Mouse (Mus musculus): Measurements from ENCODE around the gene Coro7. TPM values are rescaled to one million over a fixed set of nuclear protein-coding genes. Genes with fewer than 3 reads are reported as not detected.
A peak's percentile ranks its signal among the peaks of the same experiment; 100 is the strongest.

Coro7 gene
- polyA plus RNA-seq, 1 experiment: 104 TPM

GRCm38 (mm10) chr16:4642937-4643336 is 36.6 kb downstream of the Coro7 start:
- no peak overlapping the region for H3K4me3 ChIP-seq (replicated peaks)
- peaks cover 74% of the 10 kb centered on the region for H3K4me1 ChIP-seq
- peaks cover 7% of the 10 kb centered on the region for H3K27me3 ChIP-seq (replicated peaks)
- H3K36me3 ChIP-seq (replicated peaks; ENCODE audit: low read length): peaks cover 88% of the 10 kb centered on the region
- TF ChIP-seq FLI1 (IDR thresholded peaks at IDR 0.05; ENCODE audit: low read length) (no peak), GATA1 (IDR thresholded peaks at IDR 0.05; ENCODE audit: borderline replicate concordance, low read length) (no peak)
- no peaks in the 10 kb centered on the region for H3K9me3 ChIP-seq

- no peak overlapping the region for H3K4me3 ChIP-seq (replicated peaks)
- no peaks in the 10 kb centered on the region for H3K9me3 ChIP-seq
- no peak for TF ChIP-seq FLI1 (IDR thresholded peaks at IDR 0.05; ENCODE audit: low read length)
- no peak for TF ChIP-seq GATA1 (IDR thresholded peaks at IDR 0.05; ENCODE audit: borderline replicate concordance, low read length)
- peaks cover 87% of the 10 kb centered on the region for H3K36me3 ChIP-seq (replicated peaks; ENCODE audit: low read length)
- peaks cover 11% of the 10 kb centered on the region for H3K27me3 ChIP-seq (replicated peaks)
- H3K4me1 ChIP-seq: peaks cover 70% of the 10 kb centered on the region
These were observed 37.4 kb downstream of the Coro7 start for GRCm38 (mm10) chr16:4642190-4642589.

GRCm38 (mm10) chr16:4641119-4641838 is 38.3 kb downstream of the Coro7 start:
- peaks cover 87% of the 10 kb centered on the region for H3K36me3 ChIP-seq (replicated peaks; ENCODE audit: low read length)
- no peaks in the 10 kb centered on the region for H3K9me3 ChIP-seq
- H3K4me1 ChIP-seq: peaks cover 70% of the 10 kb centered on the region
- no peak overlapping the region for H3K4me3 ChIP-seq (replicated peaks)
- peaks cover 11% of the 10 kb centered on the region for H3K27me3 ChIP-seq (replicated peaks)
- no peak for TF ChIP-seq FLI1 (IDR thresholded peaks at IDR 0.05; ENCODE audit: low read length)
- TF ChIP-seq GATA1 (IDR thresholded peaks at IDR 0.05; ENCODE audit: borderline replicate concordance, low read length): no peak

GRCm38 (mm10) chr16:4640267-4641005 is 39.1 kb downstream of the Coro7 start:
- no peaks in the 10 kb centered on the region for H3K9me3 ChIP-seq
- H3K4me1 ChIP-seq: peaks cover 66% of the 10 kb centered on the region
- H3K27me3 ChIP-seq (replicated peaks): peaks cover 6% of the 10 kb centered on the region
- peak overlapping the region; percentile 87 for H3K4me3 ChIP-seq (replicated peaks)
- H3K36me3 ChIP-seq (replicated peaks; ENCODE audit: low read length): peaks cover 87% of the 10 kb centered on the region
- TF ChIP-seq GATA1 (IDR thresholded peaks at IDR 0.05; ENCODE audit: borderline replicate concordance, low read length) (no peak), FLI1 (IDR thresholded peaks at IDR 0.05; ENCODE audit: low read length) (no peak)

- Histone ChIP-seq H3K4me1 (peaks cover 62% of the 10 kb centered on the region), H3K9me3 (no peaks in the 10 kb centered on the region), H3K4me3 (replicated peaks) (peak within 1 kb of the TSS; percentile 87), H3K36me3 (replicated peaks; ENCODE audit: low read length) (peaks cover 89% of the 10 kb centered on the region), H3K27me3 (replicated peaks) (peaks cover 6% of the 10 kb centered on the region)
- TF ChIP-seq FLI1 (IDR thresholded peaks at IDR 0.05; ENCODE audit: low read length) (no peak), GATA1 (IDR thresholded peaks at IDR 0.05; ENCODE audit: borderline replicate concordance, low read length) (no peak)
These were observed 39.7 kb downstream of the Coro7 start, which contains the start of the genes Vasn and Dnaja3 for GRCm38 (mm10) chr16:4639831-4640237. Gene Vasn (plus strand): TSS chr16:4639941. Gene Dnaja3 (plus strand): TSS chr16:4639989.

GRCm38 (mm10) chr16:4638891-4639390 is 40.6 kb downstream of the Coro7 start:
- Histone ChIP-seq H3K36me3 (replicated peaks; ENCODE audit: low read length) (peaks cover 89% of the 10 kb centered on the region), H3K4me3 (replicated peaks) (no peak overlapping the region), H3K9me3 (no peaks in the 10 kb centered on the region), H3K4me1 (peaks cover 53% of the 10 kb centered on the region), H3K27me3 (replicated peaks) (peaks cover 5% of the 10 kb centered on the region)
- TF ChIP-seq FLI1 (IDR thresholded peaks at IDR 0.05; ENCODE audit: low read length) (no peak), GATA1 (IDR thresholded peaks at IDR 0.05; ENCODE audit: borderline replicate concordance, low read length) (no peak)

- Histone ChIP-seq H3K9me3 (no peaks in the 10 kb centered on the region), H3K27me3 (replicated peaks) (peaks cover 3% of the 10 kb centered on the region), H3K4me1 (peaks cover 29% of the 10 kb centered on the region), H3K4me3 (replicated peaks) (no peak overlapping the region), H3K36me3 (replicated peaks; ENCODE audit: low read length) (peaks cover 94% of the 10 kb centered on the region)
- TF ChIP-seq GATA1 (IDR thresholded peaks at IDR 0.05; ENCODE audit: borderline replicate concordance, low read length) (no peak), FLI1 (IDR thresholded peaks at IDR 0.05; ENCODE audit: low read length) (no peak)
These were observed 43.8 kb downstream of the Coro7 start for GRCm38 (mm10) chr16:4635760-4636159.

- Histone ChIP-seq H3K27me3 (replicated peaks) (peaks cover 3% of the 10 kb centered on the region), H3K36me3 (replicated peaks; ENCODE audit: low read length) (peaks cover 95% of the 10 kb centered on the region), H3K4me3 (replicated peaks) (no peak overlapping the region), H3K4me1 (peaks cover 27% of the 10 kb centered on the region), H3K9me3 (no peaks in the 10 kb centered on the region)
- TF ChIP-seq FLI1 (IDR thresholded peaks at IDR 0.05; ENCODE audit: low read length) (no peak), GATA1 (IDR thresholded peaks at IDR 0.05; ENCODE audit: borderline replicate concordance, low read length) (no peak)
These were observed 44.9 kb downstream of the Coro7 start for GRCm38 (mm10) chr16:4634681-4635080.

GRCm38 (mm10) chr16:4633661-4634060 is 45.9 kb downstream of the Coro7 start:
- peaks cover 17% of the 10 kb centered on the region for H3K4me1 ChIP-seq
- peaks cover 96% of the 10 kb centered on the region for H3K36me3 ChIP-seq (replicated peaks; ENCODE audit: low read length)
- H3K9me3 ChIP-seq: no peaks in the 10 kb centered on the region
- TF ChIP-seq GATA1 (IDR thresholded peaks at IDR 0.05; ENCODE audit: borderline replicate concordance, low read length): no peak
- peaks cover 3% of the 10 kb centered on the region for H3K27me3 ChIP-seq (replicated peaks)
- no peak overlapping the region for H3K4me3 ChIP-seq (replicated peaks)

- Histone ChIP-seq H3K36me3 (replicated peaks; ENCODE audit: low read length) (peaks cover 98% of the 10 kb centered on the region), H3K27me3 (replicated peaks) (no peaks in the 10 kb centered on the region), H3K4me3 (replicated peaks) (no peak overlapping the region), H3K4me1 (peaks cover 20% of the 10 kb centered on the region; the same call in 1 of the 2 replicates), H3K9me3 (no peaks in the 10 kb centered on the region)
- TF ChIP-seq GATA1 (IDR thresholded peaks at IDR 0.05; ENCODE audit: borderline replicate concordance, low read length): no peak
- TF ChIP-seq FLI1 (IDR thresholded peaks at IDR 0.05; ENCODE audit: low read length): no peak
These were observed 47.5 kb downstream of the Coro7 start for GRCm38 (mm10) chr16:4632050-4632449.
